Mouse (Mus musculus) embryonic facial prominence, embryonic 14.5 days (tissue): ENCODE measurements at regions not wholly inside any gene's neighbourhood (a gene's known extent, or its start where the extent isn't known, plus 50 kb on each side); places are given as distances from the start of the nearest gene placed in this dataset.
"Not testable (repeated sequence)": the region's sequence is repeated elsewhere in the genome, so short reads cannot be mapped to it uniquely, and the experiment has no call there.

Experiments
- ATAC-seq: fragments of 200-750 bp; cut with Nextera tagmentation; 2 replicates; pipeline ENCODE4 v1.8.0; 2017; ENCODE audit warnings: low read depth, moderate number of reproducible peaks, moderate TSS enrichment
- DNase-seq: peaks from one replicate; pipeline ENCODE4 v3.0.0-alpha.2; 2015; ENCODE audit warnings: low spot score
- H3K27ac ChIP-seq: fragments of 300-500 bp; sonication (generic); replicated peaks from 2 replicates; pipeline ENCODE4 v1.5.1; 2014; ENCODE audit warnings: low read depth, mild to moderate bottlenecking, low read length, moderate library complexity
- H3K27me3 ChIP-seq: fragments of 300-500 bp; sonication (generic); replicated peaks from 2 replicates; pipeline ENCODE4 v1.6.1; 2014; ENCODE audit warnings: low read length; ENCODE audit not compliant: control insufficient read depth, insufficient read depth
- H3K36me3 ChIP-seq: fragments of 300-500 bp; sonication (generic); 2 replicates; pipeline ENCODE4 v1.6.1; 2014; ENCODE audit warnings: low read length, mixed read lengths; ENCODE audit not compliant: control insufficient read depth, insufficient read depth
- H3K4me1 ChIP-seq: fragments of 300-500 bp; sonication (generic); 2 replicates; pipeline ENCODE4 v1.6.1; 2014; ENCODE audit warnings: antibody characterized with exemption, low read length; ENCODE audit not compliant: control insufficient read depth, insufficient read depth
- H3K4me2 ChIP-seq: fragments of 300-500 bp; sonication (generic); 2 replicates; pipeline ENCODE4 v1.6.1; 2014; ENCODE audit warnings: low read depth, mild to moderate bottlenecking, low read length, moderate library complexity, mixed read lengths
- H3K4me3 ChIP-seq: fragments of 300-500 bp; sonication (generic); 2 replicates; pipeline ENCODE4 v1.5.1; 2014; ENCODE audit warnings: low read depth, mild to moderate bottlenecking, low read length
- H3K9ac ChIP-seq: fragments of 300-500 bp; sonication (generic); 2 replicates; pipeline ENCODE4 v1.6.1; 2014; ENCODE audit warnings: low read depth, mild to moderate bottlenecking, low read length, moderate library complexity, mixed read lengths
- H3K9me3 ChIP-seq: fragments of 300-500 bp; sonication (generic); 2 replicates; pipeline ENCODE4 v1.6.1; 2016; ENCODE audit warnings: low read length; ENCODE audit not compliant: control insufficient read depth
- WGBS: fragments of 180-500 bp; shearing (Covaris S2); extraction: QIAGEN DNeasy Blood & Tissue Kit; methylation state at CpG from one replicate; pipeline ENCODE4 v1.1.7; 2014; 5-methylcytosine and 5-hydroxymethylcytosine counted together

- H3K9me3 ChIP-seq, H3K9ac ChIP-seq, ATAC-seq, H3K4me1 ChIP-seq, H3K36me3 ChIP-seq, H3K4me2 ChIP-seq, H3K27me3 ChIP-seq, H3K4me3 ChIP-seq, H3K27ac ChIP-seq, DNase-seq: not testable (repeated sequence)
- WGBS: no CpG with 5 or more reads among the region's 6 CpGs
These were observed 493.0 kb upstream of the Olfr1507 start for GRCm38 (mm10) chr14:52988563-52988962.

GRCm38 (mm10) chr14:52972207-52973003 lies 476.9 kb upstream of the Olfr1507 start:
- DNase-seq, H3K27ac ChIP-seq, H3K4me2 ChIP-seq, H3K27me3 ChIP-seq, ATAC-seq, H3K36me3 ChIP-seq, H3K4me1 ChIP-seq, H3K9me3 ChIP-seq, H3K4me3 ChIP-seq, H3K9ac ChIP-seq: not testable (repeated sequence)
- whole genome bisulfite sequencing: no CpG with 5 or more reads among the region's 12 CpGs

GRCm38 (mm10) chr14:52962110-52962509 lies 466.6 kb upstream of the Olfr1507 start:
- H3K27me3 ChIP-seq, H3K27ac ChIP-seq, ATAC-seq, H3K9ac ChIP-seq, H3K4me2 ChIP-seq, H3K36me3 ChIP-seq, H3K9me3 ChIP-seq, H3K4me3 ChIP-seq, H3K4me1 ChIP-seq, DNase-seq: not testable (repeated sequence)
- 82% methylated on average over 3 of the region's 4 CpGs for WGBS

- not testable (repeated sequence) for H3K4me1 ChIP-seq, H3K9me3 ChIP-seq, H3K36me3 ChIP-seq, DNase-seq, H3K4me3 ChIP-seq, ATAC-seq, H3K9ac ChIP-seq, H3K4me2 ChIP-seq, H3K27me3 ChIP-seq, H3K27ac ChIP-seq
- WGBS: no CpG with 5 or more reads among the region's 2 CpGs
These were observed 461.0 kb upstream of the Olfr1507 start for GRCm38 (mm10) chr14:52956515-52956914.

- not testable (repeated sequence) for H3K9me3 ChIP-seq, H3K36me3 ChIP-seq, H3K27me3 ChIP-seq, H3K27ac ChIP-seq, H3K4me1 ChIP-seq, H3K9ac ChIP-seq, ATAC-seq, DNase-seq, H3K4me2 ChIP-seq, H3K4me3 ChIP-seq
- WGBS: no CpG with 5 or more reads among the region's 3 CpGs
These were observed 449.4 kb upstream of the Olfr1507 start for GRCm38 (mm10) chr14:52944925-52945324.

GRCm38 (mm10) chr14:52942438-52942837 lies 446.9 kb upstream of the Olfr1507 start:
- not testable (repeated sequence) for DNase-seq, H3K4me3 ChIP-seq, H3K9ac ChIP-seq, H3K27me3 ChIP-seq, H3K9me3 ChIP-seq, ATAC-seq, H3K27ac ChIP-seq, H3K4me2 ChIP-seq, H3K4me1 ChIP-seq, H3K36me3 ChIP-seq

- H3K9ac ChIP-seq, H3K4me3 ChIP-seq, H3K4me2 ChIP-seq, H3K27me3 ChIP-seq, H3K27ac ChIP-seq, H3K4me1 ChIP-seq, H3K36me3 ChIP-seq, ATAC-seq, H3K9me3 ChIP-seq, DNase-seq: not testable (repeated sequence)
- WGBS: no CpG with 5 or more reads among the region's 1 CpGs
These were observed 446.2 kb upstream of the Olfr1507 start for GRCm38 (mm10) chr14:52941747-52942146.

- H3K27me3 ChIP-seq, ATAC-seq, DNase-seq, H3K4me3 ChIP-seq, H3K9me3 ChIP-seq, H3K27ac ChIP-seq, H3K36me3 ChIP-seq, H3K4me1 ChIP-seq, H3K4me2 ChIP-seq, H3K9ac ChIP-seq: not testable (repeated sequence)
- WGBS: no CpG with 5 or more reads among the region's 5 CpGs
These were observed 424.6 kb upstream of the Olfr1507 start for GRCm38 (mm10) chr14:52920138-52920537.

GRCm38 (mm10) chr14:52913814-52914213 lies 418.3 kb upstream of the Olfr1507 start:
- H3K9ac ChIP-seq, H3K27me3 ChIP-seq, H3K9me3 ChIP-seq, H3K4me2 ChIP-seq, H3K27ac ChIP-seq, DNase-seq, H3K4me1 ChIP-seq, H3K4me3 ChIP-seq, ATAC-seq, H3K36me3 ChIP-seq: not testable (repeated sequence)
- WGBS: no CpG with 5 or more reads among the region's 1 CpGs
